Mouse (Mus musculus) midbrain, embryonic 10.5 days (tissue): ENCODE measurements around the gene Nek2. TPM values are rescaled to one million over a fixed set of nuclear protein-coding genes. Genes with fewer than 3 reads are reported as not detected.

Experiments
- DNase-seq: peaks from one replicate; pipeline ENCODE4 v3.0.0-alpha.2; 2017; ENCODE audit warnings: low spot score
- H3K27ac ChIP-seq: fragments of 300-500 bp; sonication (generic); replicated peaks from 2 replicates; pipeline ENCODE4 v1.5.1; 2016; ENCODE audit warnings: mild to moderate bottlenecking
- H3K27me3 ChIP-seq: fragments of 300-500 bp; sonication (generic); 2 replicates; pipeline ENCODE4 v1.6.1; 2016; ENCODE audit warnings: low read depth, mild to moderate bottlenecking; ENCODE audit not compliant: poor library complexity, severe bottlenecking
- H3K36me3 ChIP-seq: fragments of 300-500 bp; sonication (generic); 2 replicates; pipeline ENCODE4 v1.6.1; 2016; ENCODE audit warnings: mild to moderate bottlenecking, moderate library complexity
- H3K4me1 ChIP-seq: fragments of 300-500 bp; sonication (generic); 2 replicates; pipeline ENCODE4 v1.6.1; 2016
- H3K4me3 ChIP-seq: fragments of 300-500 bp; sonication (generic); 2 replicates; pipeline ENCODE4 v1.5.1; 2016; ENCODE audit warnings: mild to moderate bottlenecking, moderate library complexity
- H3K9me3 ChIP-seq: fragments of 300-500 bp; sonication (generic); replicated peaks from 2 replicates; pipeline ENCODE4 v1.6.1; 2016; ENCODE audit warnings: mild to moderate bottlenecking
- WGBS: fragments of 180-500 bp; shearing (Covaris S2); methylation state at CpG from one replicate; pipeline ENCODE4 v1.1.7; 2016; 5-methylcytosine and 5-hydroxymethylcytosine counted together
- polyA plus RNA-seq: library from polyadenylated mRNA; unstranded; fragments of >200 nt; fragmentation: Nextera tagmentation; extraction: Ambion mirVana; gene quantifications from 2 replicates; pipeline ENCODE4 v1.2.1, GENCODE M21; 2016

Nek2 gene
- polyA plus RNA-seq, 1 experiment from 2014 or later = 66.6 TPM

- H3K36me3 ChIP-seq = no peaks in the 10 kb centered on the region
- 76% methylated on average over 10 of the region's 10 CpGs for WGBS
- H3K9me3 ChIP-seq = peaks cover 5% of the 10 kb centered on the region; the same call in 1 of the 2 replicates
- no peak overlapping the region for H3K27ac ChIP-seq
- no peak overlapping the region for H3K4me3 ChIP-seq
- H3K4me1 ChIP-seq = no peaks in the 10 kb centered on the region
- no peaks in the 10 kb centered on the region for H3K27me3 ChIP-seq
- no peak for DNase-seq
Measured at GRCm38 (mm10) chr1:191802820-191803655, 18.2 kb upstream of the Nek2 start.

DNA sequence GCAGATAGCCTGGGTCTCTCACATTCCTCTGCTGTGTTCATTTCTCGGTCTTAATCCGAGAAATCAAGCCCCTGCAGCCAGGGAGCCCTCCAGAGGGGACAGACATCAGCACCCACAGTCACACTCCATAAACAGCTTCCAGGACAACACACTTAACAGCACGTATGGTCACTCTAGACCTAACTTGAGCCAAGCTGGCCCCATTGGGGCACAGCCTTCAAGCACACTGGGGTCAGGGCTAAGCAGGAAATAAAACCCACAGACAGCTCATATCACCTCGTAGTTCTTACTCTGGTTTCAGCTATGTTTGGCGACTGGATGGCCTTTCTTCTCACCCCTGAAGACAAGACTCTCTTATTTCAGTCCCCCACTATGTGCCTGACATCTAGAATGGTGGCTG is 16.5 kb upstream of the Nek2 start:
- Histone ChIP-seq H3K9me3 (peaks cover 5% of the 10 kb centered on the region; the same call in 1 of the 2 replicates), H3K27ac (no peak overlapping the region), H3K4me1 (no peaks in the 10 kb centered on the region), H3K36me3 (no peaks in the 10 kb centered on the region), H3K4me3 (no peak overlapping the region), H3K27me3 (no peaks in the 10 kb centered on the region)
- WGBS = 68% methylated on average over 5 of the region's 5 CpGs
- no peak for DNase-seq

DNA sequence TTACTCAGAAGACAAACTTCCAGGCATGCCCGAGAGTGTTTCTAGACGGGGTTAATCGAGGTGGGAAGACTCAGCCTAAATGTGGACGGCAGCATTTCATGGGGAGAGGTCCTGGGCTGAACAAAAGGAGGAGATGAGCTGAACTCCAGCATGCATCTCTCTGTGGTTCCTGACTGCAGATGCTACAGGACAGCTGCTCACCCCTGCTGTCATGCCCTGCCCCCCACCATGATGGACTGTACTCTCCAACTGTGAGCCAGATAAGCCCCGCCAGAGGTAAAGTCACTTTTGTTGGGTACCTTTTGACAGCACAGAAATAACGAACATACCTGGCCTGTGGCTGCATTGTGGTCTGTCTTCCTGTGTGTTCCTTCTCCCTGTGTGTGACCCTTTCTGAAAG is 15.5 kb upstream of the Nek2 start:
- H3K36me3 ChIP-seq = no peaks in the 10 kb centered on the region
- peaks cover 5% of the 10 kb centered on the region; the same call in 1 of the 2 replicates for H3K9me3 ChIP-seq
- no peaks in the 10 kb centered on the region for H3K4me1 ChIP-seq
- no peaks in the 10 kb centered on the region for H3K27me3 ChIP-seq
- 78% methylated on average over 6 of the region's 6 CpGs for WGBS
- no peak overlapping the region for H3K27ac ChIP-seq
- H3K4me3 ChIP-seq = no peak overlapping the region
- DNase-seq = no peak

DNA sequence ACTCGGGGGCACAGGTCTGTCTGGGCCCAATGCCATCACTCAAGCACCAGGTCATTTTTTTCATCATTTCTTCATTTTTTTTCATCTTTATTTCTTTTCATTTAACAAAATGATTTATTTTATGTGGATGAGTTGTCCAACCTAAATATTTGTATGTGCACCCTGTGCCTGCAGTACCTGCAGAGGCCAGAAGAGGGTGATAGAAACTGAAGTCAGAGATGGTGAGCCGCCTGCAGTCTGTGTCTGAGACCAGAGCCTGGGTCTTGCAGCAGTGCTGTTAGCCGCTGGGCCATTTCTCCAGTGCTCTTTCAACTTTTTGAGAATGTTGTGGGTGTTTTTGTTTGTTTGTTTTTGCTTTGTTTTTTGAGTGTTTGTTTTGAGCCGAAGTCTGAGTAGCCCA is 14.5 kb upstream of the Nek2 start:
- no peaks in the 10 kb centered on the region for H3K27me3 ChIP-seq
- H3K36me3 ChIP-seq = no peaks in the 10 kb centered on the region
- H3K9me3 ChIP-seq = peaks cover 5% of the 10 kb centered on the region; the same call in 1 of the 2 replicates
- H3K27ac ChIP-seq = no peak overlapping the region
- DNase-seq = no peak
- no peaks in the 10 kb centered on the region for H3K4me1 ChIP-seq
- no peak overlapping the region for H3K4me3 ChIP-seq
- 88% methylated on average over 4 of the region's 4 CpGs for WGBS

DNA sequence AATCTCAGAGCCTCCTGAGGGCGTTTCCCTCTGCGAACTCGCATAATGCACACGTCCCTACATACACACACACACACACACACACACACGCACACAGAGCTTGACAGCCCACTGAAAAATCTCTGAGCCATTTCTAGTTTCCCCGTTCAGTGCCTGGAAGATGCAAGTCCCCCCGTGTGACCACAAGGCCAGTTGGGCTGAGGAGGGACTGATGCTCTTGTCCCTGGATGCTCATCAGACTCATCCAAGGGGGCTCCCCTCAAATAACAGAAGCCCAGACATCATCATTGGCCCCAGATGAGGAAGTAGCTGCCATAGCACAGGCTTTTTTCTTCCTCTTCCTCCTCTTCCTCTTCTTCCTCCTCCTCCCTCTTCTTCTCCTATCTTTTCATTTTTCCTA is 13.3 kb upstream of the Nek2 start:
- Histone ChIP-seq H3K27me3 (no peaks in the 10 kb centered on the region), H3K36me3 (no peaks in the 10 kb centered on the region), H3K27ac (no peak overlapping the region), H3K4me3 (no peak overlapping the region), H3K9me3 (peaks cover 5% of the 10 kb centered on the region; the same call in 1 of the 2 replicates), H3K4me1 (no peaks in the 10 kb centered on the region)
- DNase-seq = no peak
- 89% methylated on average over 7 of the region's 7 CpGs for WGBS

- H3K27me3 ChIP-seq = no peaks in the 10 kb centered on the region
- H3K27ac ChIP-seq = no peak overlapping the region
- DNase-seq = no peak
- no peak overlapping the region for H3K4me3 ChIP-seq
- WGBS = 89% methylated on average over 12 of the region's 12 CpGs
- H3K36me3 ChIP-seq = no peaks in the 10 kb centered on the region
- peaks cover 5% of the 10 kb centered on the region; the same call in 1 of the 2 replicates for H3K9me3 ChIP-seq
- no peaks in the 10 kb centered on the region for H3K4me1 ChIP-seq
Measured at GRCm38 (mm10) chr1:191808688-191809223, 12.5 kb upstream of the Nek2 start.

DNA sequence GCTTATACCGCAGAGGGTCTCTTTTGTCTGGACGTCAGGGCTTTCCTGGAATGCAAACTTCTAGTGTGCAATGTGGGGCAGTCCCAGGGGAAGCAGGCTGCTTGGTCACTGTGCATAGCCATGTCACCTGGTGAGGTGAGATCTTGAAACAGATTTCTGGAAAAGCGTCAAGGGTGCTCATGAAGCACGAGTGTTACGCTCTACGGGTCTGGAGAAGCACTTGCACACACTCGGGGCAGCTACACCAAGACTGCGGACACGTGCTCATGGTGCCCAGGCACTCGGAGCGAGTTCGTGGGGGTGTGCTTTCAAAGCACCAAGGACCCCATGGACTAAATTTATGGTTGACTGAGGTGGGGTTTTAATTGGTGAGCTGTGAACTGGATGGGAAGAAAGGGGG is 9.5 kb upstream of the Nek2 start:
- Histone ChIP-seq H3K27me3 (no peaks in the 10 kb centered on the region), H3K4me1 (peaks cover 9% of the 10 kb centered on the region), H3K4me3 (no peak overlapping the region), H3K36me3 (no peaks in the 10 kb centered on the region), H3K9me3 (peaks cover 1% of the 10 kb centered on the region; the same call in 1 of the 2 replicates), H3K27ac (no peak overlapping the region)
- no peak for DNase-seq
- WGBS = 90% methylated on average over 12 of the region's 12 CpGs

GRCm38 (mm10) chr1:191812949-191813691 is 8.1 kb upstream of the Nek2 start:
- Histone ChIP-seq H3K27ac (no peak overlapping the region), H3K27me3 (no peaks in the 10 kb centered on the region), H3K9me3 (no peaks in the 10 kb centered on the region), H3K4me1 (peaks cover 17% of the 10 kb centered on the region), H3K4me3 (no peak overlapping the region), H3K36me3 (no peaks in the 10 kb centered on the region)
- 89% methylated on average over 13 of the region's 13 CpGs for WGBS
- DNase-seq = no peak

- no peak for DNase-seq
- WGBS = 90% methylated on average over 4 of the region's 4 CpGs
- Histone ChIP-seq H3K27ac (no peak overlapping the region), H3K4me1 (peaks cover 20% of the 10 kb centered on the region), H3K4me3 (no peak overlapping the region), H3K27me3 (peaks cover 6% of the 10 kb centered on the region; the same call in 1 of the 2 replicates), H3K9me3 (no peaks in the 10 kb centered on the region), H3K36me3 (no peaks in the 10 kb centered on the region)
Measured at GRCm38 (mm10) chr1:191814240-191814639, 7.0 kb upstream of the Nek2 start.

- Histone ChIP-seq H3K9me3 (no peaks in the 10 kb centered on the region), H3K27me3 (peaks cover 8% of the 10 kb centered on the region; the same call in 1 of the 2 replicates), H3K4me3 (no peak overlapping the region), H3K4me1 (peaks cover 20% of the 10 kb centered on the region), H3K27ac (peak overlapping the region; percentile 38; the same call in 1 of the 2 replicates), H3K36me3 (no peaks in the 10 kb centered on the region)
- no peak for DNase-seq
- WGBS = 44% methylated on average over 5 of the region's 5 CpGs
Measured at GRCm38 (mm10) chr1:191814935-191815334, 6.3 kb upstream of the Nek2 start.

GRCm38 (mm10) chr1:191816596-191816995 is 4.6 kb upstream of the Nek2 start:
- peaks cover 8% of the 10 kb centered on the region; the same call in 1 of the 2 replicates for H3K27me3 ChIP-seq
- H3K36me3 ChIP-seq = no peaks in the 10 kb centered on the region
- no peaks in the 10 kb centered on the region for H3K9me3 ChIP-seq
- H3K4me3 ChIP-seq = no peak overlapping the region
- peaks cover 30% of the 10 kb centered on the region for H3K4me1 ChIP-seq
- no peak overlapping the region for H3K27ac ChIP-seq
- 84% methylated on average over 3 of the region's 3 CpGs for whole genome bisulfite sequencing
- DNase-seq = no peak

- Histone ChIP-seq H3K9me3 (no peaks in the 10 kb centered on the region), H3K4me1 (peaks cover 37% of the 10 kb centered on the region), H3K36me3 (peaks cover 3% of the 10 kb centered on the region), H3K27me3 (peaks cover 8% of the 10 kb centered on the region; the same call in 1 of the 2 replicates), H3K27ac (no peak overlapping the region), H3K4me3 (0 out of 2 replicates have a peak overlapping the region, but pooled peaks have one; percentile 17)
- WGBS = 40% methylated on average over 19 of the region's 19 CpGs
- DNase-seq = peak; percentile 87
Measured at GRCm38 (mm10) chr1:191817418-191818144, 3.7 kb upstream of the Nek2 start.
